In genomic region chr9:42122441-42122840, GRCm38 (mm10) we compare ENCODE assay signal across 10 mouse cellular contexts. TPM values are rescaled to one million over a fixed set of nuclear protein-coding genes. Genes with fewer than 3 reads are reported as not detected.
DNase-seq lines count a peak whose midpoint lies in the region; ATAC-seq lines count a peak whose summit lies in the region.
"Had no signal": no experiment of that assay in that cellular context is flagged by ENCODE, and none has a peak within 500 bp of the region (broad histone marks: within the 10 kb centered on the region; RNA-seq: fewer than 3 reads in every experiment).

No protein-coding gene starts in this region.

- WGBS in liver, embryonic 15.5 days (ENCODE audit: insufficient replicate concordance): 62% methylated on average over 6 of the region's 6 CpGs
- WGBS in liver, embryonic 12.5 days (ENCODE audit: insufficient replicate concordance): 70% methylated on average over 6 of the region's 6 CpGs
- WGBS in embryonic facial prominence, embryonic 15.5 days: 73% methylated on average over 6 of the region's 6 CpGs
- 80% methylated on average over 6 of the region's 6 CpGs for WGBS in hindbrain, embryonic 15.5 days
- 81% methylated on average over 6 of the region's 6 CpGs for WGBS in neural tube, embryonic 12.5 days

- peak overlapping the region; percentile 7; the same call in 1 of the 2 replicates for H3K4me2 ChIP-seq in liver, embryonic 15.5 days
- H3K4me2 ChIP-seq in liver, embryonic 12.5 days: no peak overlapping the region
- H3K4me2 ChIP-seq in embryonic facial prominence, embryonic 15.5 days (replicated peaks): peak overlapping the region; percentile 90
- peak overlapping the region; percentile 87 for H3K4me2 ChIP-seq in hindbrain, embryonic 15.5 days
- H3K4me2 ChIP-seq in neural tube, embryonic 12.5 days (replicated peaks): peak overlapping the region; percentile 96

- H3K27me3 ChIP-seq in liver, embryonic 15.5 days: peaks cover 42% of the 10 kb centered on the region
- H3K27me3 ChIP-seq in liver, embryonic 12.5 days (replicated peaks): peaks cover 53% of the 10 kb centered on the region
- no peaks in the 10 kb centered on the region for H3K27me3 ChIP-seq in embryonic facial prominence, embryonic 15.5 days
- H3K27me3 ChIP-seq in hindbrain, embryonic 15.5 days: no peaks in the 10 kb centered on the region
- no peaks in the 10 kb centered on the region; the same call in 1 of the 2 replicates for H3K27me3 ChIP-seq in neural tube, embryonic 12.5 days (replicated peaks)

- H3K9ac ChIP-seq in liver, embryonic 15.5 days: no peak overlapping the region
- no peak overlapping the region for H3K9ac ChIP-seq in liver, embryonic 12.5 days
- no peak overlapping the region for H3K9ac ChIP-seq in embryonic facial prominence, embryonic 15.5 days
- no peak overlapping the region for H3K9ac ChIP-seq in hindbrain, embryonic 15.5 days
- peak overlapping the region; percentile 38; the same call in 1 of the 2 replicates for H3K9ac ChIP-seq in neural tube, embryonic 12.5 days

- H3K4me1 ChIP-seq in liver, embryonic 15.5 days (replicated peaks): no peaks in the 10 kb centered on the region
- H3K4me1 ChIP-seq in liver, embryonic 12.5 days: 0 out of 2 replicates have a peak, but pooled peaks cover 8% of the 10 kb centered on the region
- H3K4me1 ChIP-seq in embryonic facial prominence, embryonic 15.5 days: peaks cover 26% of the 10 kb centered on the region
- peaks cover 46% of the 10 kb centered on the region for H3K4me1 ChIP-seq in hindbrain, embryonic 15.5 days (replicated peaks)
- H3K4me1 ChIP-seq in neural tube, embryonic 12.5 days: peaks cover 29% of the 10 kb centered on the region

- no peak overlapping the region for H3K27ac ChIP-seq in liver, embryonic 15.5 days (replicated peaks)
- no peak overlapping the region for H3K27ac ChIP-seq in liver, embryonic 12.5 days
- H3K27ac ChIP-seq in embryonic facial prominence, embryonic 15.5 days (replicated peaks): no peak overlapping the region
- H3K27ac ChIP-seq in hindbrain, embryonic 15.5 days (replicated peaks): no peak overlapping the region
- H3K27ac ChIP-seq in neural tube, embryonic 12.5 days: no peak overlapping the region

- H3K4me3 ChIP-seq in liver, embryonic 15.5 days (replicated peaks): 0 out of 2 replicates have a peak overlapping the region, but pooled peaks have one; percentile 60
- no peak overlapping the region for H3K4me3 ChIP-seq in liver, embryonic 12.5 days
- H3K4me3 ChIP-seq in embryonic facial prominence, embryonic 15.5 days (replicated peaks): no peak overlapping the region
- peak overlapping the region; percentile 69 for H3K4me3 ChIP-seq in hindbrain, embryonic 15.5 days
- peak overlapping the region; percentile 61 for H3K4me3 ChIP-seq in neural tube, embryonic 12.5 days

- no peak for ATAC-seq in liver, embryonic 15.5 days (ENCODE audit: insufficient read depth)
- no peak for ATAC-seq in liver, embryonic 12.5 days
- no peak for ATAC-seq in embryonic facial prominence, embryonic 15.5 days (ENCODE audit: insufficient number of reproducible peaks, low FRiP score, low TSS enrichment, low read depth)
- ATAC-seq in hindbrain, embryonic 15.5 days (ENCODE audit: low FRiP score, low read depth): no peak
- ATAC-seq in neural tube, embryonic 12.5 days (ENCODE audit: low FRiP score, low read depth): no peak

- no peaks in the 10 kb centered on the region for H3K9me3 ChIP-seq in liver, embryonic 15.5 days (replicated peaks)
- H3K9me3 ChIP-seq in liver, embryonic 12.5 days (replicated peaks): no peaks in the 10 kb centered on the region
- no peaks in the 10 kb centered on the region for H3K9me3 ChIP-seq in embryonic facial prominence, embryonic 15.5 days (replicated peaks)
- H3K9me3 ChIP-seq in hindbrain, embryonic 15.5 days: no peaks in the 10 kb centered on the region
- no peaks in the 10 kb centered on the region for H3K9me3 ChIP-seq in neural tube, embryonic 12.5 days
- H3K9me3 ChIP-seq: heart, embryonic 10.5 days had no signal

- no peak for DNase-seq in thymus, postnatal 14 days
- no peak for DNase-seq in right cerebral cortex, postnatal 4 days
- no peak for DNase-seq in thymus, adult 18-20 months
- DNase-seq: embryo, embryonic 11 days had no signal

- no peaks in the 10 kb centered on the region for H3K36me3 ChIP-seq in liver, embryonic 15.5 days (replicated peaks)
- H3K36me3 ChIP-seq in liver, embryonic 12.5 days: no peaks in the 10 kb centered on the region
- H3K36me3 ChIP-seq in embryonic facial prominence, embryonic 15.5 days: no peaks in the 10 kb centered on the region
- H3K36me3 ChIP-seq in hindbrain, embryonic 15.5 days: no peaks in the 10 kb centered on the region
- no peaks in the 10 kb centered on the region for H3K36me3 ChIP-seq in neural tube, embryonic 12.5 days
- H3K36me3 ChIP-seq: heart, embryonic 10.5 days had no signal

RNA-seq across cellular contexts. Expression of gene Sorl1, which starts 1.7 kb away (rescaled TPM):
- 2.0 and 2.2 TPM in 2 replicates for polyA plus RNA-seq in liver, embryonic 15.5 days (2015; fragmentation: Nextera tagmentation; extraction: Ambion mirVana)
- polyA plus RNA-seq in liver, embryonic 12.5 days (2016; fragmentation: Nextera tagmentation; extraction: Ambion mirVana): 0.98 and 1.3 TPM in 2 replicates
- 8.3 and 8.5 TPM in 2 replicates for polyA plus RNA-seq in embryonic facial prominence, embryonic 15.5 days (2015; fragmentation: Nextera tagmentation; extraction: Ambion mirVana)
- polyA plus RNA-seq in hindbrain, embryonic 15.5 days (2015; fragmentation: Nextera tagmentation; extraction: Ambion mirVana): 11.2 and 12.4 TPM in 2 replicates
- 16.4 and 16.6 TPM in 2 replicates for polyA plus RNA-seq in neural tube, embryonic 12.5 days (2016; fragmentation: Nextera tagmentation; extraction: Ambion mirVana)

Comparison
In these comparisons a context has a peak if more than half of its experiments do, and no peak if none do; other contexts are left out.
1. H3K4me3 ChIP-seq: peak in liver, embryonic 15.5 days (single experiment), hindbrain, embryonic 15.5 days (single experiment) and neural tube, embryonic 12.5 days (single experiment); none in liver, embryonic 12.5 days (single experiment) and embryonic facial prominence, embryonic 15.5 days (single experiment).